Mouse (Mus musculus): Measurements from ENCODE around the gene Fbln5.

Gene Fbln5

GRCm38 (mm10) chr12:101836546-101837274 is 17.9 kb upstream of the Fbln5 start:
- Histone ChIP-seq H3K9me3 (ENCODE audit: low read length) (no peaks in the 10 kb centered on the region), H3K27me3 (ENCODE audit: insufficient read depth, low read length) (no peaks in the 10 kb centered on the region), H3K4me3 (replicated peaks; ENCODE audit: low read length) (no peak overlapping the region), H3K36me3 (ENCODE audit: insufficient read depth, low read length) (peaks cover 13% of the 10 kb centered on the region), H3K4me1 (replicated peaks; ENCODE audit: low read depth, low read length) (peaks cover 5% of the 10 kb centered on the region; the same call in 1 of the 2 replicates)
- TF ChIP-seq NANOG (IDR thresholded peaks at IDR 0.05; ENCODE audit: borderline replicate concordance, low read length) (no peak), POU5F1 (IDR thresholded peaks at IDR 0.05; ENCODE audit: borderline replicate concordance, low read length) (no peak), CTCF (conservative IDR thresholded peaks at IDR 0.05; ENCODE audit: low read length) (no peak)

GRCm38 (mm10) chr12:101834715-101835114 is 15.9 kb upstream of the Fbln5 start:
- Histone ChIP-seq H3K27me3 (ENCODE audit: insufficient read depth, low read length) (no peaks in the 10 kb centered on the region), H3K4me1 (replicated peaks; ENCODE audit: low read depth, low read length) (peaks cover 13% of the 10 kb centered on the region)
- TF ChIP-seq CTCF (conservative IDR thresholded peaks at IDR 0.05; ENCODE audit: low read length) = no peak
- no peak for TF ChIP-seq POU5F1 (IDR thresholded peaks at IDR 0.05; ENCODE audit: borderline replicate concordance, low read length)
- TF ChIP-seq NANOG (IDR thresholded peaks at IDR 0.05; ENCODE audit: borderline replicate concordance, low read length) = no peak

GRCm38 (mm10) chr12:101833776-101834175 is 14.9 kb upstream of the Fbln5 start:
- H3K4me1 ChIP-seq (replicated peaks; ENCODE audit: low read depth, low read length) = peaks cover 13% of the 10 kb centered on the region
- no peak overlapping the region for H3K4me3 ChIP-seq (replicated peaks; ENCODE audit: low read length)
- H3K27me3 ChIP-seq (ENCODE audit: insufficient read depth, low read length) = no peaks in the 10 kb centered on the region
- H3K9me3 ChIP-seq (ENCODE audit: low read length) = no peaks in the 10 kb centered on the region
- peaks cover 12% of the 10 kb centered on the region for H3K36me3 ChIP-seq (ENCODE audit: insufficient read depth, low read length)
- TF ChIP-seq POU5F1 (IDR thresholded peaks at IDR 0.05; ENCODE audit: borderline replicate concordance, low read length) (no peak), NANOG (IDR thresholded peaks at IDR 0.05; ENCODE audit: borderline replicate concordance, low read length) (no peak), CTCF (conservative IDR thresholded peaks at IDR 0.05; ENCODE audit: low read length) (no peak)

More at GRCm38 (mm10) chr12:101834715-101835114, 15.9 kb upstream of the Fbln5 start:
- no peaks in the 10 kb centered on the region for H3K9me3 ChIP-seq (ENCODE audit: low read length)
- H3K4me3 ChIP-seq (replicated peaks; ENCODE audit: low read length) = no peak overlapping the region
- H3K36me3 ChIP-seq (ENCODE audit: insufficient read depth, low read length) = peaks cover 13% of the 10 kb centered on the region

DNA sequence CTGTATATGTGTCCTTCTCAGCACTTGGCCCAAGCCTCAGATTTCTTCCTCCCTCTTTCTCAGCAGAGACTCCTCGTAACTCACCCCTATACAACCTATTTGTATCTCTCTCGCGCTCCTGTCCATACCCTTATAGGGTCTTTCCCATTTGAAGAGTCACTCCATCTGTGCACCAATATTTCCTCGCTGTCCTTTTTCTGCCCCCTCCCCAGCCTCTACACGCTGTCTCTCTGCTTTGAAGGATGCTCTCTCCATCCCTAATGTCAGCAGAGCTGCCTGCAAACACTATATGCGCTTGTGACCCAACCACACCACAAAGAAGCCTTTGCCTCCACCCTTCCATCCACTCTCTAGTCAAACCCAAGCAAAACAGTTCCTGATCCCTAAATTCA is 14.3 kb upstream of the Fbln5 start:
- Histone ChIP-seq H3K36me3 (ENCODE audit: insufficient read depth, low read length) (peaks cover 8% of the 10 kb centered on the region; the same call in 1 of the 2 replicates), H3K4me1 (replicated peaks; ENCODE audit: low read depth, low read length) (peaks cover 13% of the 10 kb centered on the region), H3K4me3 (replicated peaks; ENCODE audit: low read length) (no peak overlapping the region), H3K27me3 (ENCODE audit: insufficient read depth, low read length) (no peaks in the 10 kb centered on the region), H3K9me3 (ENCODE audit: low read length) (no peaks in the 10 kb centered on the region)
- TF ChIP-seq NANOG (IDR thresholded peaks at IDR 0.05; ENCODE audit: borderline replicate concordance, low read length) (no peak), POU5F1 (IDR thresholded peaks at IDR 0.05; ENCODE audit: borderline replicate concordance, low read length) (no peak), CTCF (conservative IDR thresholded peaks at IDR 0.05; ENCODE audit: low read length) (no peak)

DNA sequence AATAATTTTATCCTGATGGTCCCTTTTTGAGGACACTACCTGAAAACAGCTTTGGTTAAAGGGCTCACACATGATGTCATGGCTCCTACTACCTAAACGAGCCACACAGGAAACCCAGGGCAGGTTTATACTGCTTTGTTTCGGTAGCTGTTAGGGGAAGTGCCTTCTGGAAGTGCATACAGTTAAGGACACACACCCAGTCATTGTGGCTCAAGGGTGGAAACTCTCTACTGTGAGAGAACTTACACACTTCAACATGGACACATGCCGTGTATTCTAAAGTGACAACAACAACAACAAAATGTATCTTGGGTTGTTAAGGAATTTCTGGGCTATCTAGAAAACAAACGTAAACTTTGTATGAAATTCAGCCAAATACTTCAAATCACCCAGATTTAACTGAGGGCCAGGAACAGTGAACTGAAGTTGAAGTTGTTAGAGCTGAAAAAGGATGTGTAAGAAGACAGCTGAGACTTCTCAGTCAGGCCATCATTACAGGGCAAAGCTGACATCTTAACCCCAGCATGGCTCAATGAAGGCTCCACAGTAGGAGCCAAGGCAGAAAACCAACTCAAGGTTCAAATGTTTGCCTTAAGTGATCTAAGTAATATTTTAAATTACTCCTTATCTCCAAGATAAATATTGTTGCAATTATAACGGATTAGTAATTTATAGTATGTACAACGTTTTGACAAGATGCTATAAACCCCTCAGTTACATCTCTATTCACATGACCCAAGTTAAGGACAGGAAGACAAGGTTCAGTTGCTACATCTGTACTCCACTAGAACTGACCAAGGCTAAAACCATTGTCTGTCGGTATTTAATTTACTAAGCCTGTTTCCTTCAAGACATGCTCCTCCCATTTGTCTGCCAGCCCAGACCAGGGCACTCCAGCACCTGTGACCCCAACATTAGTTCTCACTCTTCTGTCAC is 13.6 kb upstream of the Fbln5 start:
- Histone ChIP-seq H3K9me3 (ENCODE audit: low read length) (no peaks in the 10 kb centered on the region), H3K27me3 (ENCODE audit: insufficient read depth, low read length) (no peaks in the 10 kb centered on the region), H3K4me3 (replicated peaks; ENCODE audit: low read length) (no peak overlapping the region), H3K36me3 (ENCODE audit: insufficient read depth, low read length) (peaks cover 6% of the 10 kb centered on the region; the same call in 1 of the 2 replicates), H3K4me1 (replicated peaks; ENCODE audit: low read depth, low read length) (peaks cover 13% of the 10 kb centered on the region)
- TF ChIP-seq POU5F1 (IDR thresholded peaks at IDR 0.05; ENCODE audit: borderline replicate concordance, low read length) = no peak

GRCm38 (mm10) chr12:101831221-101831620 is 12.4 kb upstream of the Fbln5 start:
- Histone ChIP-seq H3K4me3 (replicated peaks; ENCODE audit: low read length) (no peak overlapping the region), H3K36me3 (ENCODE audit: insufficient read depth, low read length) (0 out of 2 replicates have a peak, but pooled peaks cover 4% of the 10 kb centered on the region), H3K9me3 (ENCODE audit: low read length) (no peaks in the 10 kb centered on the region), H3K4me1 (replicated peaks; ENCODE audit: low read depth, low read length) (peaks cover 13% of the 10 kb centered on the region), H3K27me3 (ENCODE audit: insufficient read depth, low read length) (no peaks in the 10 kb centered on the region)
- TF ChIP-seq NANOG (IDR thresholded peaks at IDR 0.05; ENCODE audit: borderline replicate concordance, low read length) (no peak), CTCF (conservative IDR thresholded peaks at IDR 0.05; ENCODE audit: low read length) (no peak), POU5F1 (IDR thresholded peaks at IDR 0.05; ENCODE audit: borderline replicate concordance, low read length) (no peak)

DNA sequence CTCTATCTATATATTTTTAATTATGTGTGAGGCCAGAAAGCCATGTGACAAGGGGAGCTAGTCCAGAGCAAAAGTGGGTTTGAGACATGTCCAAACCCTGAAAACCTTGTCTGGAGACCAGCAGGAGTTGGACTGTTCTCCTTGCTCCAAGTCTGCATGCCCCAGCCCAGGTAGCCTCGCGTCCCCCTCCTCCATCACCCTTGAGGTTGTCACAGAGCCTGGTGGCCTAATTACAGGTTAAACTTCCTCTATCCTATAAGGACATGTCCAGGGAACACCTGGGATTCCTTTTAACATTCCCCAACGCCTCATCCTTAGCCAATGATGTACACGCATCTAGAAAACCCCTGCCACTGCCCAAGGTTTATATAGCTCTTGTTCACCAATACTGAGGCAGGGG is 4.3 kb upstream of the Fbln5 start:
- no peak for TF ChIP-seq CTCF (conservative IDR thresholded peaks at IDR 0.05; ENCODE audit: low read length)
- TF ChIP-seq POU5F1 (IDR thresholded peaks at IDR 0.05; ENCODE audit: borderline replicate concordance, low read length) = no peak
- TF ChIP-seq NANOG (IDR thresholded peaks at IDR 0.05; ENCODE audit: borderline replicate concordance, low read length) = no peak
- no peaks in the 10 kb centered on the region for H3K36me3 ChIP-seq (ENCODE audit: insufficient read depth, low read length)
- H3K4me1 ChIP-seq (replicated peaks; ENCODE audit: low read depth, low read length) = peaks cover 17% of the 10 kb centered on the region; the same call in 1 of the 2 replicates
- H3K9me3 ChIP-seq (ENCODE audit: low read length) = no peaks in the 10 kb centered on the region
- H3K27me3 ChIP-seq (ENCODE audit: insufficient read depth, low read length) = peaks cover 38% of the 10 kb centered on the region
- no peak overlapping the region for H3K4me3 ChIP-seq (replicated peaks; ENCODE audit: low read length)

DNA sequence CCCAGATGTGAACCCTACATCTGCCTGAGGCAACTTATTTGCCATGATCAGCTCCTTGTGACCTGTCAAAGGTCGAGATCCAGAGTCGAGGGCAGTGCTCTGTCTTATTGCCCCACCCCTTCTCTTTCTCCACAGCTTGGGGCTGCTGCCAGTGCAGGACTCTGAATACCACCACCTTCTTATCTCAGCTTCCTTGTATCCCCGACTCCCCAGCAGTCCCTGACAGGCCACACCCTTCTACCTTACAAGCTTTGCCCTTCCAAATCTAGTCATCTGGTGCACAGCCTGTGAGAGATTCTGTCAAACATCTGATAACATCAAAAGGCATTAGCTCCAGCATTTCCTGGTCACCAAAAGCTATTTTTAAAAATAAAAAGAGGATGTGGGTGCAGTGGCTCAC is 2.7 kb upstream of the Fbln5 start:
- no peak overlapping the region for H3K4me3 ChIP-seq (replicated peaks; ENCODE audit: low read length)
- no peaks in the 10 kb centered on the region for H3K9me3 ChIP-seq (ENCODE audit: low read length)
- H3K4me1 ChIP-seq (replicated peaks; ENCODE audit: low read depth, low read length) = peaks cover 17% of the 10 kb centered on the region; the same call in 1 of the 2 replicates
- H3K27me3 ChIP-seq (ENCODE audit: insufficient read depth, low read length) = peaks cover 50% of the 10 kb centered on the region
- no peaks in the 10 kb centered on the region for H3K36me3 ChIP-seq (ENCODE audit: insufficient read depth, low read length)
- TF ChIP-seq CTCF (conservative IDR thresholded peaks at IDR 0.05; ENCODE audit: low read length) (no peak), POU5F1 (IDR thresholded peaks at IDR 0.05; ENCODE audit: borderline replicate concordance, low read length) (no peak), NANOG (IDR thresholded peaks at IDR 0.05; ENCODE audit: borderline replicate concordance, low read length) (no peak)

Data from E14TG2a.4 (cell line).